Mouse (Mus musculus) B cell, adult 2 months (primary cell): ENCODE measurements around the gene Mslnl.
A peak's percentile ranks its signal among the peaks of the same experiment; 100 is the strongest.

Source experiments
- DNase-seq, 2 experiments: peaks; one replicate each; pipeline ENCODE4 v3.0.0; 2022

The Mslnl gene

GRCm38 (mm10) chr17:25786781-25787504, 51.1 kb downstream of the Mslnl start:
- no peak for DNase-seq

GRCm38 (mm10) chr17:25791320-25791842, 55.5 kb downstream of the Mslnl start:
- DNase-seq: no peak

- peak; percentile 90 to 91 for DNase-seq
Observed at GRCm38 (mm10) chr17:25791843-25792527, 56.1 kb downstream of the Mslnl start.

- DNase-seq: peak; percentile 70 to 74
Observed at GRCm38 (mm10) chr17:25792615-25793014, 56.8 kb downstream of the Mslnl start, which contains the start of gene Fam173a. Gene Fam173a (minus strand): TSS chr17:25792901.

GRCm38 (mm10) chr17:25794197-25794596, 58.4 kb downstream of the Mslnl start:
- no peak for DNase-seq

GRCm38 (mm10) chr17:25794998-25795397, 59.2 kb downstream of the Mslnl start:
- DNase-seq: no peak

GRCm38 (mm10) chr17:25795609-25796092, 59.8 kb downstream of the Mslnl start, which contains the start of gene AC134908.4:
Gene AC134908.4 (minus strand): TSS chr17:25795659.
- DNase-seq: no peak

- DNase-seq: no peak
Observed at GRCm38 (mm10) chr17:25796211-25796771, 60.4 kb downstream of the Mslnl start.

- DNase-seq: peak; percentile 83 to 84
Observed at GRCm38 (mm10) chr17:25796951-25797369, 61.1 kb downstream of the Mslnl start, which contains the start of gene Metrn. Gene Metrn (minus strand): TSS chr17:25797136.
